In the genomic region with DNA sequence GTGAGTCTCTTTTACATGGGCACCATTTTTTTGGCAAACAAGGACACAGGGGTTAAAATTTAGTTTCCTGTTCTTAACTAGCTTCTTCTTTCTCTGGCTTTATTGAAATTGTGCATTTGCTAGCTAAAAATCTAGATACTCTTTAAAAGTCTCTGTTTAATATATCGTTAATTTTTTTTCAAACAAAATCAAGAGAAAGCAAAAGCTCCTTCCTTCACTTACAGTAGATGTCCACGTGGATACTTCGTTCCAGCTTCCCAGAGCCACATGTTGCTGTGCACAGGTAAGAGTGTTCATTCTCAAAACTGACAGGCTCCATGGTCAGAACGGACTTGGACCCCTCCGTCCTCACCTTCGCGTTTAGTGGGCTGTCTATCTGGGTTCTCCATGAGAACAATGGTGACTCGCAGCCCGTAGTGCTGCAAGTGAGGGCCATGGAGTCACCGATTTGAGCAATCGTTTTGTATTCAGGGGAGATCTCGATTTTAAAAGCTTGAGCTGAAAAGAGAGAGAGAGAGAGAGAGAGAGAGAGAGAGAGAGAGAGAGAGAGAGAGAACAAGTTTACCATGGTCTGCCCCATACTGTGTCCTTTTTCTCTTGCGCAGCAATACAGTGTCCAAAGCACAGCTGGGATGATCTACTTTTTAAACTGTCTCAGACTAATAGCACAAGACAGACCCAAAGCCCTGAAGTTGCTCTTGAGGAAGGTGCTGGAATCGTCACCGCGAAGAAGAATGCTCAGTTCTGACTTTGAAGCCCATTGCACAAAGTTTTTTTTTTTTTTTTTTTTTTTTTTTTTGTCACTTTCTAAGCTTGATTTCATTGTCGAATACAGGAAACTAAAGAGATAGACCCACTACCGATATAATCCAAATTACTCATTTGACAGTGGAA, we compare ENCODE assay signal across 9 mouse cellular contexts. TPM values are rescaled to one million over a fixed set of nuclear protein-coding genes. Genes with fewer than 3 reads are reported as not detected.
DNase-seq lines count a peak whose midpoint lies in the region; ATAC-seq and TF ChIP-seq lines count a peak whose summit lies in the region.
"Had no signal": no experiment of that assay in that cellular context is flagged by ENCODE, and none has a peak within 500 bp of the region (broad histone marks: within the 10 kb centered on the region; RNA-seq: fewer than 3 reads in every experiment).

No protein-coding gene starts in this region.

- peak overlapping the region; percentile 46 for H3K4me3 ChIP-seq in liver, postnatal 0 days (ENCODE audit: low read depth, low read length)

- no peaks in the 10 kb centered on the region for H3K27me3 ChIP-seq in liver, postnatal 0 days (ENCODE audit: insufficient read depth, low read length)

- no peak for TF ChIP-seq EP300 in liver, postnatal 0 days (IDR thresholded peaks at IDR 0.05; ENCODE audit: low read depth)

- H3K36me3 ChIP-seq in liver, postnatal 0 days (replicated peaks; ENCODE audit: insufficient read depth, low read length): peaks cover 9% of the 10 kb centered on the region; the same call in 1 of the 2 replicates

- peak; percentile 25 for ATAC-seq in liver, postnatal 0 days

- H3K27ac ChIP-seq in liver, postnatal 0 days (ENCODE audit: low read depth): peak overlapping the region; percentile 84
- H3K27ac ChIP-seq: macrophage had no signal

- 46% methylated on average over 18 of the region's 18 CpGs for WGBS in liver, postnatal 0 days (ENCODE audit: insufficient replicate concordance)

- no peaks in the 10 kb centered on the region for H3K9me3 ChIP-seq in liver, postnatal 0 days (ENCODE audit: low read length)

- peak overlapping the region; percentile 52 for H3K9ac ChIP-seq in liver, postnatal 0 days (replicated peaks)

- intact Hi-C loops in heart, postnatal 14 days (cut with DNase I): loop anchor here (5.0 kb wide), 1 partner anchor 84 kb away; no protein-coding TSS in a partner anchor

- peak overlapping the region; percentile 59 for H3K4me2 ChIP-seq in liver, postnatal 0 days (ENCODE audit: low read depth, low read length)

- no peak for TF ChIP-seq CTCF in liver, postnatal 0 days (IDR thresholded peaks at IDR 0.05; ENCODE audit: low read depth)

- peak; percentile 79 for DNase-seq in heart, adult 11 months
- DNase-seq in heart, adult 9 months (ENCODE audit: low spot score in 2 of 2): no peak
- DNase-seq in adipocyte (ENCODE audit: low spot score): peak; percentile 61
- DNase-seq in heart, postnatal 14 days: peak; percentile 7 to 16
- no peak for DNase-seq in liver, postnatal 0 days
- no peak for DNase-seq in gastrocnemius, adult 8-10 months (ENCODE audit: low spot score in 2 of 2)
- no peak for DNase-seq in thymus, postnatal 10 days (ENCODE audit: low spot score in 2 of 2)
- DNase-seq in ovary, postnatal 14 days (ENCODE audit: low spot score): no peak

- peaks cover 10% of the 10 kb centered on the region for H3K4me1 ChIP-seq in liver, postnatal 0 days (ENCODE audit: insufficient read depth)

RNA-seq across cellular contexts. Expression of a gene that starts 0.9 kb away (rescaled TPM):
- 10 to 100 TPM; 11.4 to 14.2 TPM for total RNA-seq in heart, postnatal 14 days (2021)
- polyA plus RNA-seq in liver, postnatal 0 days (2015; fragmentation: Nextera tagmentation; extraction: Ambion mirVana): 88.6 and 93.4 TPM in 2 replicates
- total RNA-seq in gastrocnemius, adult 8-10 months (2022): 1 to 10 TPM; 1.4 to 2.3 (median 2.0) TPM

Comparison
In these comparisons a context has a peak if more than half of its experiments do, and no peak if none do; other contexts are left out.
1. DNase-seq: peak in heart, adult 11 months (single experiment), adipocyte (single experiment) and heart, postnatal 14 days (2 of 2); none in heart, adult 9 months (0 of 2), liver, postnatal 0 days (single experiment), gastrocnemius, adult 8-10 months (0 of 2), thymus, postnatal 10 days (0 of 2) and ovary, postnatal 14 days (single experiment).